Mouse (Mus musculus): ENCODE measurements around the gene Tmem200b. TPM values are rescaled to one million over a fixed set of nuclear protein-coding genes. Genes with fewer than 3 reads are reported as not detected.

Gene Tmem200b
- polyA plus RNA-seq, 1 experiment from 2014 or later, result 0.15 TPM

Other genes starting within 250 kb of the Tmem200b start
- 22.1 and 27.9 TPM in 2 replicates for gene Ptpru, start 83.5 kb upstream of the Tmem200b start, polyA plus RNA-seq (2015; fragmentation: Nextera tagmentation; extraction: Ambion mirVana)
- gene Mecr, start 78.3 kb upstream of the Tmem200b start, polyA plus RNA-seq (2015; fragmentation: Nextera tagmentation; extraction: Ambion mirVana), result 38.3 and 40.3 TPM in 2 replicates
- gene Srsf4, start 48.2 kb upstream of the Tmem200b start, polyA plus RNA-seq (2015; fragmentation: Nextera tagmentation; extraction: Ambion mirVana), result 116 and 117 TPM in 2 replicates
- 0.08 TPM in 1 of 2 replicates, not detected in the other for gene Gm10300, start 152.9 kb downstream of the Tmem200b start, polyA plus RNA-seq (2015; fragmentation: Nextera tagmentation; extraction: Ambion mirVana)
- 74.4 and 80.1 TPM in 2 replicates for gene Epb41, start 153.6 kb downstream of the Tmem200b start, polyA plus RNA-seq (2015; fragmentation: Nextera tagmentation; extraction: Ambion mirVana)
- gene Oprd1, start 222.7 kb downstream of the Tmem200b start, polyA plus RNA-seq (2015; fragmentation: Nextera tagmentation; extraction: Ambion mirVana), result 0.37 and 0.48 TPM in 2 replicates

Data from midbrain, embryonic 15.5 days (tissue).